Mouse (Mus musculus) adrenal gland, adult 2 months (tissue): ENCODE measurements around the gene Slc45a1. TPM values are rescaled to one million over a fixed set of nuclear protein-coding genes. Genes with fewer than 3 reads are reported as not detected.

Experiments
- DNase-seq: peaks from one replicate; pipeline ENCODE4 v3.0.0; 2021
- long read RNA-seq: library from polyadenylated mRNA; stranded (forward); transcript quantifications from one replicate; pipeline ENCODE4 v2.0.0, GENCODE M21; 2021
- polyA plus RNA-seq: library from polyadenylated mRNA; depleted of rRNA; stranded (reverse); fragments of >200 nt; gene quantifications from 2 replicates; pipeline ENCODE4 v1.2.3, GENCODE M21; 2012; rRNA removed
- total RNA-seq, 2 experiments: library from RNA; stranded (reverse); gene quantifications; 2 replicates each; pipeline ENCODE4 v1.2.3; 2021

The Slc45a1 gene
- total RNA-seq: under 1 TPM; 0.37 to 0.62 TPM
- polyA plus RNA-seq: 0.73 and 1.5 TPM in 2 replicates
- long read RNA-seq, partial matches to known transcripts: 1 of 1 reads
- long read RNA-seq, other reads (novel, unspliced or antisense): 0 of 1 reads

GRCm38 (mm10) chr4:150651390-150652277 is at the start of gene Slc45a1:
Slc45a1 (minus strand) TSS chr4:150652174.
- no peak for DNase-seq

DNA sequence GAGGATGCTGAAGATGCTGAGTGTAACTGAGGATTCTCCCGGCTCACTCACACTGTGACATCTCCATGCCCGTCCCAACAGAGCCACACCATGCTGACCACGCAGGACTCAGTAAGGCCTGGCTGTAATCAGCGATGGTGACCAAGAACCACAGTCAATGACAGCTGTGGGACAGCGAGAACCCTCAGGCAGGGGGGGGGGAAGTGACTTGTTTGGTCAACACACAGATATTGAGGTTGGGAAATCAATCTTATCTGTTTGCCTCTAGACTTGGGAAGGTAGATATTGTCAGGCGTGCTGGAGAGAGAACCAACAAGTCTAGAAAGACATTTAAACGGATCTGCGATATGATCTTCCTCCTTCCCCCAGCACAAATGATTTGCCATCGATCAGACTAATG is 48.9 kb upstream of the Slc45a1 start:
- no peak for DNase-seq

DNA sequence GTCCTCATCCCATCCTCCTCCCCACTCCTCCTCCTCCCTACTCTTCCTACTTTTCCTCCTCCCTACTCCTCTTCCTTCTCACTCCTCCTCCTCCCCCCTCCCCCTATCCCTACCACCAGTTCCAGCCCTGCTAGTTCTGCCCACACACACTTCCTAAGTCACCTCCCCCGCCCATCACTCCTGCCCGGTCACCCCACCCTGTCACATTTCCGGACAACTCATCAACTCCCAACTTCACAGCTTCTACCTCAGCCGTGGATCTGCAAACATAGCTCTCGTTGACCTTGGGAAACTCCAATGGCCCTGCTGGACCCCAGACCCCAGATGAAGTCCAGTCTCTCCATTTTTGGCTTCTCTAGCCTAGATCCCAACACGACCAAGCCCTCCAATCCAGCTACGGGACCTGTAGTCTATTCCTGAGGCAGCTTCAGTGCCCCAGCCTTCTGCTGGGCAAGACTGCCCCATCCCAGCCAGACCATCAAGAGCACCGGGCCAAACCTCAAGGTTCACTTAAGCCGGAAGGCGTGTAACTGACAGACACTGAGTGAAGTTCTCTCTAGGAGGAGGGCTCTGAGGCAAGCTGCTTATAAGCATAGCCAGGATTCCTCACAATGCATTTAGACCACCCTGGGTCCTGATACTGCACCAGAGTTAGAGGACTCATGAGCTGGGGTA is 42.6 kb upstream of the Slc45a1 start:
- DNase-seq: no peak

DNA sequence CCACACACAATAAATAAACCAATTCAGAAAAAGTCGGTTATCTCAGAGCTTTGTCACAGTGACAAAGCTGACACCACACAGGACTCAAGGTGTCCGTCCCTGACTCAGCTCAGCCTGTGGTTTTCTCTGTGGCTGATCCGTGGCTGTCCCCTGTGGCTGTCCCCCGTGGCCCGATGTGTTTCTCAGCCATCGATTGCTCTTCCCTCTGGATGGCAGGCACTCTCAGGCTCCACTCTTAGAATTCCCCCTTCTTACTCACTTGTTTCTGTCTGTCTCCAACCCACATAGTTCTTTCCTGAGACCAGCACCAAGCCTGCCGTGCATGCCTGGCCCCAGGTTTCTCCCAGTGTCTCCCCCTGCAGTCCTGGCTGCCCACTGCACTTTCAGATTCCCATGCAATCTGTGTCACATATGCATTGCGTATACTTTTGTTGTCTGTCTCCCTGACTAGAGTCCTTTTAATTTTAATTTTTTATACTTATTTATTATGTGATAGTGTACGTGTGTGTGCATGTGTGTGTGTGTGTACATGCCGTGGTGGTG is 41.0 kb upstream of the Slc45a1 start:
- DNase-seq: no peak

- DNase-seq: peak; percentile 62
These were observed 38.8 kb upstream of the Slc45a1 start for GRCm38 (mm10) chr4:150690759-150691158.

DNA sequence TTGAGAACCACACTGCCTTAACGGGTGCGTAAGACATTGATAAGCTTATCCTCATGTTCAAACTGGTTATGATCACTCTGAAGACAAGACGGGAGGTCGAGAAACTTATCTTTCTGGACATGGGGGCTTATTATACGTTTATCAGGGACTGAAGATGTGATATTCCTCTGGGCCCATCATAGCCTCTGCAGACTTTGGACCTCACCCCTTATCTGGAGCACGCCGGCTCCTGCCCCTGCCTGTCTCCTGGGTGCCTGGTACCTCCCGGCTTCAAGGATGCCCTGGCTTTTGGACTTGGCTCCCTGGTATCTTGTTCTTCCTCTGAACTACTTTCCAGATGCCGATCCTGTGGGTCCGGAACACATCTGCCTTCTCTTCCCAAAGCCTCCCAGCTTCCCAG is 37.6 kb upstream of the Slc45a1 start:
- no peak for DNase-seq

DNA sequence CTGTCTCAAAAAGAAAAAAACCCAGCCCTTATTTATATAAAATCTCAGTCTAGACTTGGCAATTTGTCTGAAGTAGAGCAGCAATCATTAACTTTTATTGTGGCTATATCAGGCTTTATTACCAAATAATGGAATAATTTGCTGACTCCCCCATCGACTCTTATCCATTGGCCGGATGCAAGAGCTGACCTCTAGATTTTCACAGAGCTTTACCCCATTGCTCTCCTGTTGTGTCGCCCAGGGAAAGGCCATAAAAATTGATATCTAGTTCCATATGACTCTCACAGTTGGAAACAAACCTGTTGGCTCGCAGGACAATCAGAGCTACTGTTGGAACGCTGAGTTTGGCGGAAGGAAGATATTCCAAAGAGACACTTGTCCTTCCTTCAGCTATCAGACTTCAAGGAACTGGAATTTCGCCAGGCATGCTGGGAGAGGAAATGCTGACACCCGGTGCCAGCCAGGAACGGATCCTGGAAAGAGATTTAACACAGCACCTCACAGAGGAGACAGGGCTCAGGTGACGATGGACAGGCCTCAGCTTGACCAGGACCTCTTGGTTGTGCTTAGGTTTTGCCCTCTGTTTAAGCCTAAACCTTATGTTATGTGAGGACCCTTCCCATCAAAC is 35.3 kb upstream of the Slc45a1 start:
- DNase-seq: no peak

- DNase-seq: no peak
These were observed 34.6 kb upstream of the Slc45a1 start for GRCm38 (mm10) chr4:150686538-150686937.

DNA sequence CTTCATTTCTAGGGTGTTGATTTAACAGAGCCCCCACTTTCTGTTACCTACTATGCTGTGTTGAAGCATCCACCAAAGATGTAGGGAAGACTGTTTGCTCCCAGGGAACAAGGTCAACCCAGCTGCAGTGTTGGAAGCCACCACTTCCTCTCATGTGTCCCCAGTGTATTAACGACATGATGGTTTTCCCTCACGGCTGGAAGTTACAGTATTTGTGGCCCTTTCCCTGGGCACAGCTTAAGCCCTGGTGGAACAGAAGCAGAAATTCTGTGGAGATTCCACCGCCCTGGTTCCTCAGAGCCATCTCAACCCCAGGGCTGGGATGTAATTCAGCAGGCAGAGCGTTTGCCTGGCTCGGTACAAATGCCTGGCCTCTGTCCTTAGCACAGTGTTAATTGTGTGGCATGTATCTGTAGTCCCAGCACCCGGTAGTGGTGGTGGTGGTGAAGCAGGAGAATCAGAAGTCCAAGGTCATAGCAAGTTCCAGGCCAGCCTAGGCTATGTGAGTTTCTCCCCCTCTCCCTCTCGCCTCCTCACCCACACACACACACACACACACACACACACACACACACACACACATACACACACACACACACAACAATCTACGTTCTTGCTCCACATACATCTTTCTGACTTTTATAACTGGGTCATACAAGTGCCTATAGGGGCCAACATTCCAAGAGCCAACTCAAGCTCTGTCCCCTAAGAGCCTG is 34.0 kb upstream of the Slc45a1 start:
- no peak for DNase-seq

- peak; percentile 46 for DNase-seq
These were observed 33.2 kb upstream of the Slc45a1 start for GRCm38 (mm10) chr4:150685043-150685777.

DNA sequence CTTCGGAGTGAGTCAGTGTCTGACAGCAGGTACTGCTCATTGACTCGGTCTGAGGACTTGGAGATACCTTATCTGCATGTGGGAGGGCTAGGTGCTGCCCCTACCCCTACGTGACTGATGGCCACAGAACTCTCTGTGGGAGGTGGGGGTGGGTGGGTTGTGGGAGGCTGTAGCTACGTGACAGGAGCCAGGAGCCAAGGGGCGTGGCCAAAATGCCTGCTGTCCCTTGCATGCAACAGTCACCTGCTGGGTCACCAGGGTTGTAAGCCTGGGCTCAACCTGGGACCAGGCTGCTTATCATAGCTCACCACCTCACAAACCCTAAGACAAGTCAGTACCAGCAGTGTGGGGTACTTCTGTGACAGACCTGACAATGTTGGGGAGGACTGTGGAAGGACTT is 28.4 kb upstream of the Slc45a1 start:
- no peak for DNase-seq

DNA sequence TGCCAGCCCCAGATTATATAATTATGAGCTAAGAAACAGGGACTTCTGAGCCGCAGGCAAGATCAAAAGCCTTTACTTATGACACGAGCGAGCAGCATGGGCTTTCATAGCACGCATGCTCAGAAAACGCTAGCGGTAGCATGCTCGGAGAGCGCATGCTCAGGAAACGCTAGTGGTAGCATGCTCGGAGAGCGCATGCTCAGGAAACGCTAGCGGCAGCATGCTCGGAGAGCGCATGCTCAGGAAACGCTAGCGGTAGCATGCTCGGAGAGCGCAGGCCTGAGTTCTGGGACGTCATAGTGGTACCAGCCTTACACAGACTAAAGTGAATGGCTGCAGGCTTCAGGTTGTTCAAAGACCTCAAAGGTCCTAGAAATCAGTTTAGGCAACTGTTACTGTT is 26.8 kb upstream of the Slc45a1 start:
- DNase-seq: no peak

DNA sequence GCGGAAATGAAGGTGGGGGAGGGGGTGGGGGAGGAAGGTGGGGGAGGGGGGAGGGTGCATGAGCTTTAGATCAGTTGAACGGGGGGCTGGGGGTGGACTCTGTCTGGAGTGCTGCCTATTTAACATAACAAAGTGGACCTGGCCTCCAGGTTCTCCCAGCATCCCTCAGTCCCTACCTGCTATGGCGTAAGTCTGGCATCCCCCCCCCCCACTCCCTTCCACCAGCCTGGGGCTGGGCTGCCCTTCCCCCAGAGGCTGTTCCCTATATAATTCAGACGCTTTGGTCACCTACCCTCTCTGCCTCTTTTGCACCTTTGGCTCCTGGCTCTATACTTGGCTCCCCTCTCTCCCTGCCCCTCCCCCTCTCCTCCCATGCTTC is 25.9 kb upstream of the Slc45a1 start:
- DNase-seq: no peak

GRCm38 (mm10) chr4:150677126-150677845 is 25.3 kb upstream of the Slc45a1 start:
- no peak for DNase-seq

DNA sequence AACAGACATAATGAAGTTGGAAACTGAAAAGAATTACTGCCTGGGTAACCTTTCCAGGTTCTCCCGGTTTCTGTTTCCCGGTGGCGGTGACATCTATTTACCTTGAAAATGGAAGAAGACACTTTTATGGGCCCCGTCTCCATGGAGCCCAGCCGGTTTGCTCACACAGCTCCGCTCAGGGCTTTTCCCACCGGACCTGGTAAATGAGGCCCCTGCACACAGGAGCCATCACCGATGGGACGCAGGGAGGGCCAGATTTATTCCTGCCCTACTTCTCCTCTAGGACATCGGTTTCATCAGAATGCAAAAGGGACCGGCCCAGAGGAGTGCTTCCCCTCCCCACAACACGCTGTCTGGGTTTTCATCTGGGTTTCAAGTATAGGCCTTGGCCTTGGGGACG is 24.1 kb upstream of the Slc45a1 start:
- DNase-seq: no peak

DNA sequence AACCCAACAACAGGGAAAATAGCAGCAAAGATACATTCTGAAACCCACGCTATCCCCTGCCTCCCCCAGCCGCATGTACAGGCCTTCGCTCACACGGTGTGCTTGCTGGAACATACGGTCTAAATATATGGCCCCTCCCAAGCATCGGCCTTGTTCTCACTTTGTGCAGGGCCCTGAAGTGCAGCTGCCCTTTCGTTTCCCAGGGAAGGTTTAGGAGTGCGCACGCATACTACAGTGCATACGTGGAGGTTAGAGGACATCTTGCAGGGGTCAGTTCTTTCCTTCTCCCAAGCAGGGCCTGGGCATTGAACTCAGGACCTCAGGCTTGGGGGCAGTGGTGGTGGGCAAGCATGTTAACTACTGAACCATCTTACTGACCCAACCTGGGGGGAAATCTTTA is 23.3 kb upstream of the Slc45a1 start:
- no peak for DNase-seq

DNA sequence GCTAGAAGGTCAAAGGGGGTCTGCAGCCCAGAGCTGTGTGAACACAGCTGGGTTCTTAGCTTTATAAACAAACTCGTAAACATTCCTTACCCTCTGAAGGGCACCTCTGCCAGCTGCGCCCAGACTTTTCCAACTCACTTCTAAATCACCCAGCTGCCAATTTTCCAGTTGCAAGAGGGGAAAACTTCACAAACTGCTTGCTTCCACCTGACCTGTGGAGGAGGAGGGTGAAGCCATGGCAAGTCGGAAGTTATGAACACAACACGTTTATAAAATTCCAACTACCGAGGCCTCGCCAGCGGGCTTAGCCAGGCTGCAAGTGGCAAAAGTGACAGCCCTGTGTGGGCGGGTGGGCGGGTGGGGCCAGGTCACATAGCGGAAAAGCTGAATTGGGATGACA is 13.8 kb upstream of the Slc45a1 start:
- no peak for DNase-seq

- DNase-seq: peak; percentile 30
These were observed 12.8 kb upstream of the Slc45a1 start for GRCm38 (mm10) chr4:150664726-150665125.

DNA sequence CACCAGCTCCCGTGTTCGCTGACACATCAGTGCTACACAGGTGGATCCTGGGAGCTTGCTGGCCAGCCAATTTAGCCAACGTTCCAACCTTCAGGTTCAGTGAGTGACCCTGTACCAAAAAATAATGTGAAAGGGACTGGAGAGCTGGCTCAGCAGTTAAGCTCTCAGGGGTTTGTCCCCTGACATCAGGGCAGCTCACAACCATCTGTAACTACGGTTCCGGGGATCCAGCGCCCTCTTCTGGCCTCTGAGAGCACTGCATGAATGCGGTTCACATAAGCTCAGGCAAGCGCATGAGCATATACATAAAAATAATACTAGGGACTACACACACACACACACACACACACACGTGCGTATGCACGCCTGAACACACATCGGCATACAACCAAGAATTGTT is 11.2 kb upstream of the Slc45a1 start:
- DNase-seq: no peak

GRCm38 (mm10) chr4:150661886-150662285 is 9.9 kb upstream of the Slc45a1 start:
- DNase-seq: no peak
